Mouse (Mus musculus) kidney, postnatal 0 days (tissue): ENCODE data around the gene Mettl23. TPM values are rescaled to one million over a fixed set of nuclear protein-coding genes. Genes with fewer than 3 reads are reported as not detected.
A peak's percentile ranks its signal among the peaks of the same experiment; 100 is the strongest.

ENCODE experiments used
- ATAC-seq: fragments of 200-750 bp; cut with Nextera tagmentation; replicated peaks from 2 replicates; pipeline ENCODE4 v1.8.0; 2017; ENCODE audit warnings: low read depth, moderate number of reproducible peaks, moderate TSS enrichment, moderate library complexity; ENCODE audit not compliant: low FRiP score
- DNase-seq: peaks from one replicate; pipeline ENCODE4 v3.0.0-alpha.2; 2016; ENCODE audit warnings: low spot score
- H3K27ac ChIP-seq: fragments of 300-500 bp; sonication (generic); 2 replicates; pipeline ENCODE4 v1.5.1; 2014; ENCODE audit warnings: mild to moderate bottlenecking
- H3K27me3 ChIP-seq: fragments of 300-500 bp; sonication (generic); 2 replicates; pipeline ENCODE4 v1.6.1; 2014; ENCODE audit warnings: low read length, mixed read lengths; ENCODE audit not compliant: insufficient read depth
- H3K36me3 ChIP-seq: fragments of 300-500 bp; sonication (generic); 2 replicates; pipeline ENCODE4 v1.6.1; 2014; ENCODE audit warnings: low read length, mixed read lengths; ENCODE audit not compliant: insufficient read depth
- H3K4me1 ChIP-seq: fragments of 300-500 bp; sonication (generic); replicated peaks from 2 replicates; pipeline ENCODE4 v1.6.1; 2014; ENCODE audit warnings: antibody characterized with exemption, low read length, mixed read lengths; ENCODE audit not compliant: insufficient read depth
- H3K4me2 ChIP-seq: fragments of 300-500 bp; sonication (generic); 2 replicates; pipeline ENCODE4 v1.6.1; 2014; ENCODE audit warnings: mild to moderate bottlenecking, low read length, moderate library complexity, mixed read lengths
- H3K4me3 ChIP-seq: fragments of 300-500 bp; sonication (generic); replicated peaks from 2 replicates; pipeline ENCODE4 v1.5.1; 2014; ENCODE audit warnings: low read depth, low read length
- H3K9ac ChIP-seq: fragments of 300-500 bp; sonication (generic); 2 replicates; pipeline ENCODE4 v1.6.1; 2014; ENCODE audit warnings: low read depth, low read length
- H3K9me3 ChIP-seq: fragments of 300-500 bp; sonication (generic); replicated peaks from 2 replicates; pipeline ENCODE4 v1.6.1; 2016; ENCODE audit warnings: low read length, inconsistent platforms, mixed read lengths
- CTCF ChIP-seq: IDR thresholded peaks from 2 replicates; pipeline ENCODE4 v1.5.1; 2016; ENCODE audit warnings: antibody characterized with exemption, low read depth, mild to moderate bottlenecking, moderate library complexity
- WGBS: fragments of 180-500 bp; shearing (Covaris S2); extraction: QIAGEN DNeasy Blood & Tissue Kit; methylation state at CpG from one replicate; pipeline ENCODE4 v1.1.7; 2014; 5-methylcytosine and 5-hydroxymethylcytosine counted together
- polyA plus RNA-seq: library from polyadenylated mRNA; unstranded; fragments of >200 nt; fragmentation: Nextera tagmentation; extraction: Ambion mirVana; gene quantifications from 2 replicates; pipeline ENCODE4 v1.2.1, GENCODE M21; 2015

Gene Mettl23
- polyA plus RNA-seq, 1 experiment from 2014 or later, result 71.5 TPM

GRCm38 (mm10) chr11:116854279-116854678 is 11.2 kb downstream of the Mettl23 start:
- Histone ChIP-seq H3K4me3 (peak overlapping the region; percentile 93), H3K9me3 (no peaks in the 10 kb centered on the region), H3K4me2 (peak overlapping the region; percentile 60), H3K27me3 (no peaks in the 10 kb centered on the region), H3K4me1 (0 out of 2 replicates have a peak, but pooled peaks cover 3% of the 10 kb centered on the region), H3K9ac (peak overlapping the region; percentile 95), H3K36me3 (peaks cover 5% of the 10 kb centered on the region; the same call in 1 of the 2 replicates), H3K27ac (peak overlapping the region; percentile 97; the same call in 1 of the 2 replicates)
- DNase-seq (no peak), ATAC-seq (no peak)
- 25% methylated on average over 10 of the region's 10 CpGs for WGBS
- TF ChIP-seq CTCF, result no peak

- Histone ChIP-seq H3K36me3 (peaks cover 25% of the 10 kb centered on the region), H3K4me3 (no peak overlapping the region), H3K9me3 (no peaks in the 10 kb centered on the region), H3K4me2 (no peak overlapping the region), H3K9ac (no peak overlapping the region), H3K27me3 (no peaks in the 10 kb centered on the region), H3K4me1 (no peaks in the 10 kb centered on the region), H3K27ac (no peak overlapping the region)
- DNase-seq (no peak), ATAC-seq (no peak)
- no peak for TF ChIP-seq CTCF
- WGBS, result 63% methylated on average over 12 of the region's 12 CpGs
Observed at GRCm38 (mm10) chr11:116857183-116857850, 14.2 kb downstream of the Mettl23 start.

GRCm38 (mm10) chr11:116864444-116864843 is 21.4 kb downstream of the Mettl23 start:
- no peak for TF ChIP-seq CTCF
- Histone ChIP-seq H3K4me1 (no peaks in the 10 kb centered on the region), H3K9me3 (no peaks in the 10 kb centered on the region), H3K4me3 (no peak overlapping the region), H3K36me3 (peaks cover 36% of the 10 kb centered on the region), H3K27ac (no peak overlapping the region), H3K27me3 (no peaks in the 10 kb centered on the region), H3K9ac (no peak overlapping the region), H3K4me2 (no peak overlapping the region)
- ATAC-seq (no peak), DNase-seq (no peak)
- 61% methylated on average over 10 of the region's 10 CpGs for WGBS

- Histone ChIP-seq H3K9ac (no peak overlapping the region), H3K27ac (no peak overlapping the region), H3K4me1 (no peaks in the 10 kb centered on the region), H3K27me3 (no peaks in the 10 kb centered on the region), H3K4me3 (no peak overlapping the region), H3K36me3 (peaks cover 25% of the 10 kb centered on the region), H3K9me3 (no peaks in the 10 kb centered on the region), H3K4me2 (no peak overlapping the region)
- no peak for TF ChIP-seq CTCF
- DNase-seq (no peak), ATAC-seq (peak; percentile 89)
- 70% methylated on average over 12 of the region's 12 CpGs for WGBS
Observed at GRCm38 (mm10) chr11:116865945-116866585, 23.0 kb downstream of the Mettl23 start.

- no peaks in the 10 kb centered on the region for H3K9me3 ChIP-seq
- ATAC-seq (no peak), DNase-seq (no peak)
- peaks cover 25% of the 10 kb centered on the region for H3K36me3 ChIP-seq
- no peaks in the 10 kb centered on the region for H3K4me1 ChIP-seq
- WGBS, result 74% methylated on average over 3 of the region's 3 CpGs
- H3K9ac ChIP-seq, result no peak overlapping the region
- H3K4me3 ChIP-seq, result no peak overlapping the region
- H3K27me3 ChIP-seq, result no peaks in the 10 kb centered on the region
- H3K4me2 ChIP-seq, result no peak overlapping the region
- H3K27ac ChIP-seq, result no peak overlapping the region
- no peak for TF ChIP-seq CTCF
Observed at GRCm38 (mm10) chr11:116868129-116868528, 25.1 kb downstream of the Mettl23 start.

GRCm38 (mm10) chr11:116869223-116869622 is 26.1 kb downstream of the Mettl23 start:
- Histone ChIP-seq H3K4me3 (no peak overlapping the region), H3K27ac (no peak overlapping the region), H3K27me3 (no peaks in the 10 kb centered on the region), H3K4me1 (no peaks in the 10 kb centered on the region), H3K9me3 (no peaks in the 10 kb centered on the region), H3K36me3 (peaks cover 25% of the 10 kb centered on the region), H3K9ac (no peak overlapping the region), H3K4me2 (no peak overlapping the region)
- no peak for TF ChIP-seq CTCF
- DNase-seq (no peak), ATAC-seq (no peak)
- WGBS, result 84% methylated on average over 8 of the region's 8 CpGs
